Mouse (Mus musculus) kidney, adult 2 months (tissue): Measurements from ENCODE around the gene Cst12.

ENCODE experiments used
- CTCF ChIP-seq: fragments of 200-500 bp; conservative IDR thresholded peaks from 2 replicates; pipeline ENCODE4 v1.5.1; 2011; ENCODE audit warnings: low read depth, mild to moderate bottlenecking, control low read depth, low read length, moderate library complexity, mixed read lengths; ENCODE audit not compliant: insufficient read depth, insufficient read length
- POLR2A ChIP-seq: fragments of 200-500 bp; IDR thresholded peaks from one replicate; pipeline ENCODE4 v1.6.1; 2011; ENCODE audit warnings: low read depth, low read length, control low read depth

DNA sequence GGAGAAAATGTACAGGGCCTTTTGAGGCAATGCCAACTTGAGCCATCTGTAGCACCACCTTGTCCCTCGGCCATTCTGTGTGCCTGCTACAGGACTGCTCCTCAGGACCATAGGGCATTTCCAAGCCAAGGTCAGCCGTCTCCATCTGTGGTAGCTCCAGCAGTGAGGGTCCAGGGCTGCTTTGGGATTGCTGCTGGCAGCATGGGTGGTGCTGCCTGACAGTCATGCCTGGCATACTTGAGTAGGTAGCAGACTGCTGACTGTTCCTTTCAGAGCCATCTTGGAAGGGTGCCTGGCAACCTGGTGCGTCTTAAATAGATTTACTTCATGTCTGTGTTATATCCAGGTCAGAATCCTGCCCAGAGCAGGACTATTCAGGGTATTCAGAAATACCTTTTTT, 46.2 kb upstream of the Cst12 start:
- TF ChIP-seq CTCF, result no peak
- TF ChIP-seq POLR2A, result no peak
